Mouse (Mus musculus) olfactory bulb, adult 2 months (tissue): Measurements from ENCODE around the gene Adgrg1.

Experiments used
- CTCF ChIP-seq: fragments of 200-500 bp; IDR thresholded peaks from 2 replicates; pipeline ENCODE4 v1.5.1; 2012; ENCODE audit warnings: low read depth, mild to moderate bottlenecking, low read length, moderate library complexity; ENCODE audit not compliant: insufficient read depth
- POLR2A ChIP-seq: fragments of 200-500 bp; IDR thresholded peaks from 2 replicates; pipeline ENCODE4 v1.6.1; 2012; ENCODE audit warnings: mild to moderate bottlenecking, low read depth, low read length, moderate library complexity; ENCODE audit not compliant: insufficient read depth

DNA sequence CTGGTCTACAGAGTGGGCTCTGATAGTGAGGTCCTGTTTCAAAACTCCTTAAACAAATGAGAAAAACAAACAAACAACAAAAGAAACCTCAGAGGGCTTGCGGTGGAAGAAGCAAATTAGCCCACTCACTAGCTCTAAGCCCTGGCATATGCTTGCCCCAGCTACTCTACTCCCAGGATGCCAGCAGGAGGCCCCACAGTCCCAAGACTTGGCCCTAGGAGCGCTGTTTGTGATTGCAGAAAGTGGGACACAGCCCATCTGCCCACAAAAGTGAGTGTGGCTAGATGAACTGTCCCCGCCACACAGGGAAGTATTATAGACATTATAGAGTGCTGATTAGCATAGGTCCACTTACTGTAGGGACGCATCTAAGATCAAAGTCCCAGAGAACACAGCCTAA is 26.1 kb upstream of the Adgrg1 start:
- TF ChIP-seq CTCF (no peak), POLR2A (no peak)
